Mouse (Mus musculus): Measurements from ENCODE around the gene Arpc5. TPM values are rescaled to one million over a fixed set of nuclear protein-coding genes. Genes with fewer than 3 reads are reported as not detected.

Arpc5 gene
- polyA plus RNA-seq (2015; fragmentation: Nextera tagmentation; extraction: Ambion mirVana) = 217 and 249 TPM in 2 replicates

DNA sequence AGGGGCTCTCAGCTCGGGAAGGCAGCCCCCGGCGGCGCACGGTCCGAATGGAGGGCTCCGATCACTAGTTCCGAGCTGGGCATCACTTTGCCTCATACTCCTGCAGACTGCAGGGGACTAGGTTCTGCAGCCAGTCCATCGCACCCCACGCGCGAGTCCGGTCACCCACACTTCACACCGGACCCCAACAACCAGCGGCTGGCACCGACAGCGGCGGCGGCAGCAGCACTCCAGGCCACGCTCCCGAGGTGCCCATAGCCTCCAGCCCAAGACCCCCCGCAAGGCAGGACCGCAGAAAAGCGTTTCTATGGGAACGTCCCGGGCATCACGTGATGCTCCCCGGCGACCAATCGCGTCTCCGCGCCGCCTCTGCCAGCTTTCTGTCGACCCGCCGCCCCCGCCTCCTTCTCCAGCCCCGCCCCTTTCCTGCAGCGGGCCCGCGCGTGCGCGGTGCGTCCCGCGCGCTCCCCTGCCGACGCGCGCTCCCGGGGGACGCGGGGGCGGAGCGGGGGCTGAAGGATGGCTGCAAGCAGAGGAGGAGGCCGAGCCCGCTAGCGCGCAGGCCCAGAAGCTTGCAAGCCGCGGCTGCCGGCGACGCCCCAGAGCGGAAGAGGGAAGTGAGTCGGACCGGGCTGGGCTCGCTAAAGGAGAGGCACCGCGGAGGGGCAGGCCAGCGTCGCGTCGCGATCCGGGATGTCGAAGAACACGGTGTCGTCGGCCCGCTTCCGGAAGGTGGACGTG is at the start of gene Arpc5, which contains the start of gene Rgl1:
Gene Arpc5, plus strand, starts transcription at position 511 of the 741 bp plus-strand sequence.
Gene Rgl1, minus strand, starts transcription at position 320 of the 741 bp plus-strand sequence.
- Histone ChIP-seq H3K4me2 (peak within 1 kb of the TSS; percentile 96), H3K27me3 (peaks cover 8% of the 10 kb centered on the region; the same call in 1 of the 2 replicates), H3K27ac (peak within 1 kb of the TSS; percentile 77), H3K4me1 (peaks cover 17% of the 10 kb centered on the region), H3K9ac (peak within 1 kb of the TSS; percentile 93), H3K9me3 (no peaks in the 10 kb centered on the region), H3K36me3 (peaks cover 16% of the 10 kb centered on the region), H3K4me3 (peak within 1 kb of the TSS; percentile 99)
- ATAC-seq (ENCODE audit: insufficient number of reproducible peaks, insufficient read depth, low FRiP score, low TSS enrichment, low read depth) = peak; percentile 97
- WGBS = under 1% methylated on average over 86 of the region's 86 CpGs

DNA sequence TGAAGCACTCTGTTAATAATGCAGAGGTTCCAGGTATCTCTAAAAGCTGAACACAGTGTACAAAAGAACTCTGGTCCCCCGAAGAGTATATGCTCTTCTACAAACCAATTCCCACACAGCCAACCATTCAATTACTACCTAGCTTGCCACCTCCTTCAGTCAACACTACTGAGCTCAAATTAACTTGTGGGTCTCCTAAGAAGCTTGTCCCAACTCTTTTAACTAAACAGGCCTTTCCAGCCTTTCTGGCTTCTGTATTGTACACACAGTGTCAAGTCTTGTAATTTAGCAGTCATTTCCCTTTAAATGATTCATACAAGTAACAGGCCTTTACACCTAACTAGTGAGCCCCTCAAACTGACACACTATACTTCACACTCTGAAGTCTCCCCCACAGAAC is 49.0 kb upstream of the Arpc5 start:
- Histone ChIP-seq H3K27ac (no peak overlapping the region), H3K27me3 (no peaks in the 10 kb centered on the region), H3K9ac (no peak overlapping the region), H3K36me3 (no peaks in the 10 kb centered on the region), H3K4me2 (no peak overlapping the region), H3K4me3 (no peak overlapping the region), H3K4me1 (peaks cover 21% of the 10 kb centered on the region), H3K9me3 (no peaks in the 10 kb centered on the region)
- ATAC-seq (ENCODE audit: insufficient number of reproducible peaks, insufficient read depth, low FRiP score, low TSS enrichment, low read depth) = no peak
- 85% methylated on average over 1 of the region's 1 CpGs for WGBS

DNA sequence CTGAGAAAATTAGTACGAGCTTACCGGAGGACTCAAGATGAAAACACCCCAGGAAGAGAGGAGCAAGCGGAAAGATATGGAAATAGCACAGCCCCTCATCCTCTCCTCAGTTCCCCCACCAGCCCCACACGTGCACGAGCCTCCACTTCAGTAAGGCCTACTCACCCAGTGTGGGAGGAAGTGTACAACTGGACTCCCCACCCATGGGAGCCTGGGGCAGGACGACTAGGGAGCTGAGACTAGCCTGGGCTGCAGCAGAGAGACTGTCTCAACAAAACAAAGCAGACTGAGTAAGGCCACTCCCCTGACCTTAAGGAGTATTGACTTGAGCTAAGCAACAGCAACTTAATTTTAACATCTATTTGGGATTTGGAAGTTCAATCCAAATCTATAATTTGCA is 48.1 kb upstream of the Arpc5 start:
- ATAC-seq (ENCODE audit: insufficient number of reproducible peaks, insufficient read depth, low FRiP score, low TSS enrichment, low read depth) = no peak
- 63% methylated on average over 6 of the region's 6 CpGs for WGBS
- Histone ChIP-seq H3K36me3 (no peaks in the 10 kb centered on the region), H3K9me3 (no peaks in the 10 kb centered on the region), H3K9ac (no peak overlapping the region), H3K27me3 (no peaks in the 10 kb centered on the region), H3K27ac (no peak overlapping the region), H3K4me1 (peaks cover 21% of the 10 kb centered on the region), H3K4me3 (no peak overlapping the region), H3K4me2 (no peak overlapping the region)

DNA sequence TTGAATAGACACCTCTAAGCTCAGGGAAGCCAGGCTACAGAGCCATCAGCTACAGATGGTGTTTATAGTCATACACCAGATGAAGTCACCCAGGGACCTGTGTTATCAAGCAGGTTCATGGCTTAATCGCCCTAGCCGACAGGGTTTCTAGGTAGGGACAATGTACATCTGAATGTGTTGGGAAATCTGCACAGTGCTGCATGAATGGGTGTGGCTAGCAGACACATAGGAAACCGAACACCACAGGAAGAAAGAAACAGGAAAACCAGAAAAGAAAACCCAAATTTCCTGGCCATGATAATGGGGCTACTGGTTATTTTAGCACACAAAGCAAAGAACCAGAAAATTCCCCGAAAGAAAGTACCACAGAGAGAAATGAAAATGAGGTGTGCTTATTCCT is 45.4 kb upstream of the Arpc5 start:
- ATAC-seq (ENCODE audit: insufficient number of reproducible peaks, insufficient read depth, low FRiP score, low TSS enrichment, low read depth) = no peak
- Histone ChIP-seq H3K4me2 (no peak overlapping the region), H3K9me3 (no peaks in the 10 kb centered on the region), H3K36me3 (no peaks in the 10 kb centered on the region), H3K27ac (no peak overlapping the region), H3K4me3 (no peak overlapping the region), H3K4me1 (peaks cover 12% of the 10 kb centered on the region; the same call in 1 of the 2 replicates), H3K27me3 (no peaks in the 10 kb centered on the region), H3K9ac (no peak overlapping the region)
- WGBS = 77% methylated on average over 4 of the region's 4 CpGs

DNA sequence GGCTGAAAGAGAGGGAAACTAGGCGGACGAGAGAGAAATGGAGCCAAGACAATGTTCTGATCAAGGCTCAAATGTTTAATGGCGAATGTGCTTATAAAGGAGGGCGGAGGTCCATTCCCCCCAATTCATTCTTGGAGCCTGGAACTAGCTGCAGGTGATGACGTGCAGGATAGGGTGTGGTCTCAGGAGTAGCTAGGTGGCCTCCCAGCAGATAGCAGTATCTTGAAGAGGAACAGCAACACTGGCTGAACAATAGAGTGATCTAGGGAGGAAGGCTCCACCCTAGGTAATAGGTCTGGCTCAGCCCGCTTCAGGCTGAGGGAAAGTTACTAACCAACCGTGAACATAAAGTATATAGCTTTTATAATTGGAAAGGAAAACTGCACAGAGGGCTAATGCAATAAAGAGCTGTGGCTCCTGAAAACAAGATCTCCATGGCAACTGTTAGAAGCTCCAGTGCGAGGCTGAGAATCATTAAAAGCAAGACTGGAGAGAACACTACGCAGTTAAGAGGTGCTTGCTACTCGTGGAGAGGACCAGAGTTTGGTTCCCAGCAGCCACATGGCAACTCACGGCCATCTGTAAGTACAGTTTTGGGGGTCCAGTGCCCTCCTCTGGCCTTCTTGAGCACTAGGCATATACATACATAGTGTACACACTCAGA is 44.7 kb upstream of the Arpc5 start:
- H3K27me3 ChIP-seq = no peaks in the 10 kb centered on the region
- ATAC-seq (ENCODE audit: insufficient number of reproducible peaks, insufficient read depth, low FRiP score, low TSS enrichment, low read depth) = no peak
- no peaks in the 10 kb centered on the region for H3K9me3 ChIP-seq
- H3K4me3 ChIP-seq = no peak overlapping the region
- H3K4me1 ChIP-seq = peaks cover 12% of the 10 kb centered on the region; the same call in 1 of the 2 replicates
- WGBS = 76% methylated on average over 11 of the region's 11 CpGs
- H3K9ac ChIP-seq = no peak overlapping the region
- H3K36me3 ChIP-seq = no peaks in the 10 kb centered on the region
- H3K4me2 ChIP-seq = no peak overlapping the region
- no peak overlapping the region for H3K27ac ChIP-seq

DNA sequence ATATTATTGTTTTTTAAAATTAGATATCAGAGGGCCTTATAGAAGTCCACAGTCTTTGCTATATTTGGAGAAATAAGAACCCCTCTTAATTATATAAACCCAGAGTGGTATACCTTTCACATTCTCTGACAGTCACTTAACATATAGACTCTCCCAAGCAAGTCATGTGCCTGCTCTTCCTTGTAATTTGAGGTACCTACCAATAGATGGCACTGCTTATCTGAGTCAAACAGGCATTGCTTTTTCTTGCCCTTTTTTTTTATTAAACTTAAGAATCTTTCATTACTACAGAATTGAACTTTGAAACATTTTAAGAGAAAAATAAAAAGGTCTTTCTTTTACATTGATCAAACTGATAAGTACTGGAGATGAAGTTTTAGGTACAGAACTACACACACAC is 42.1 kb upstream of the Arpc5 start:
- no peak overlapping the region for H3K4me3 ChIP-seq
- no peaks in the 10 kb centered on the region for H3K27me3 ChIP-seq
- no peak overlapping the region for H3K9ac ChIP-seq
- peaks cover 4% of the 10 kb centered on the region; the same call in 1 of the 2 replicates for H3K4me1 ChIP-seq
- H3K4me2 ChIP-seq = no peak overlapping the region
- no peak overlapping the region for H3K27ac ChIP-seq
- no peaks in the 10 kb centered on the region for H3K9me3 ChIP-seq
- no peaks in the 10 kb centered on the region for H3K36me3 ChIP-seq
- no peak for ATAC-seq (ENCODE audit: insufficient number of reproducible peaks, insufficient read depth, low FRiP score, low TSS enrichment, low read depth)

DNA sequence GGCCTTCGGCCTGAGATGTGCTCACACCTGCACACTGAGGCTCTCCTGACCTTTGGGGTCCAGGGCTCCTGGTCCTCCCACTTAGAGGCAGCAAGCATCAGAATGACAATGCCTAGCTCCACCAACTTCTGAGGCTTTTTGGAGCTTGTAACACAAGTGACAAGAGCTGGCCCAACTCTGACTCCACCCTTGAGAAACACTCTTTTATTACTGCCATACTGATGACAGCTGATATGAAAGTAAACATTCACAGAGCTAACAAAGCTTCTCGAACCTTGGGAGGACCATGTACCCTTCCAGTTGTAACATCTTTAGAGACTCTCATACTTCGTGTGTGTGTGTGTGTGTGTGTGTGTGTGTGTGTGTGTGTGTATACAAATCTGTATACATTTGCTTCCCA is 40.2 kb upstream of the Arpc5 start:
- WGBS = 81% methylated on average over 3 of the region's 3 CpGs
- Histone ChIP-seq H3K4me3 (no peak overlapping the region), H3K9ac (no peak overlapping the region), H3K9me3 (no peaks in the 10 kb centered on the region), H3K27me3 (no peaks in the 10 kb centered on the region), H3K27ac (no peak overlapping the region), H3K36me3 (no peaks in the 10 kb centered on the region), H3K4me1 (peaks cover 4% of the 10 kb centered on the region; the same call in 1 of the 2 replicates), H3K4me2 (no peak overlapping the region)
- no peak for ATAC-seq (ENCODE audit: insufficient number of reproducible peaks, insufficient read depth, low FRiP score, low TSS enrichment, low read depth)

DNA sequence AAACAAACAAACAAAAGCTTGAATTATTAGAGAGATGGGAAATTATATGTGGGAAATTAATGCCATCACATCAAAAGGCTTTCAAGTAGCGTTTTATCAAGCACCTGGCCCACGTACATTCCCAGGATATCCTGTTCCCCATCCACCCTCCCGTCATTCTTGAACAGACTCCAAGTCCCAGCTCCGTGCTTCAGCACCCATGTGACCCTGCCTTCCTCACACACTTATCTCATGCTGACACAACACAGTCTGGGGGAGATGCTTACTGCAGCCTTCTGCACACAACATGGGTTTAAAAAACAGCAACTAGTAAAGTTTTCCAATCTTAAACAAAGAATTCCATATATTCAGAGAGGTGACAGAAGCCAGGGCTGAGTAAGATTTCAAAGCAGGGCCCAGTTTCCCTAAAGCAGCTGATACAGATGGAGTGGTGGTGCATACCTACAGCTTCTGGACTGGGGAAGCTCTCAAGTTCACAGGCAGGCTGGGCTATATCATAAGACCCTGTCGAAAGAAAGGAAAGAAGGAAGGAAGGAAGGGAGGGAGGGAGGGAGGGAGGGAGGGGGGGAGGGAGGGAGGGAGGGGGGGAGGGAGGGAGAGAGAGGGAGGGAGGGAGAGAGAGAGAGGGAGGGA is 38.6 kb upstream of the Arpc5 start:
- 60% methylated on average over 5 of the region's 5 CpGs for WGBS
- Histone ChIP-seq H3K27me3 (0 out of 2 replicates have a peak, but pooled peaks cover 3% of the 10 kb centered on the region), H3K4me2 (no peak overlapping the region), H3K36me3 (no peaks in the 10 kb centered on the region), H3K27ac (no peak overlapping the region), H3K9me3 (no peaks in the 10 kb centered on the region), H3K4me1 (peaks cover 8% of the 10 kb centered on the region; the same call in 1 of the 2 replicates), H3K4me3 (no peak overlapping the region), H3K9ac (no peak overlapping the region)
- no peak for ATAC-seq (ENCODE audit: insufficient number of reproducible peaks, insufficient read depth, low FRiP score, low TSS enrichment, low read depth)

DNA sequence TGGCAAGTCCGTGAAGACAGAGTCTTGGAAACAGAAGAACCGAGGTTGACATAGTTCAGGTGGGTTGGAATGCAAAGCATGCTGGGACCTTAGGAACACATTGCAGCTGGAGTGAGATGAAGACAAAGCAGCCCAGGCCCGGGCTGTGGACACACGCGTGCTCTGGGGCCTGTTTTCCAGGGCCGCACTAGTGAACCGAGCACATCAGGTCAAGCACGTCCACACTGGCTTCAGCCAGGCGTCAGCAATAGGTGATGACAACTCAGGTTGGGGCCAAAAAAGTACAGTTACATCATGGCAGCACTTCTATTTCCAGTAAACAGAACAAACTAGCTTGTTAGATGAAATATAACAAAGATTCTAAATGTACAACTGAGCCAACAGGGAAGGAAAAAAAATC is 27.5 kb upstream of the Arpc5 start:
- H3K4me2 ChIP-seq = no peak overlapping the region
- H3K27me3 ChIP-seq = no peaks in the 10 kb centered on the region
- ATAC-seq (ENCODE audit: insufficient number of reproducible peaks, insufficient read depth, low FRiP score, low TSS enrichment, low read depth) = no peak
- 78% methylated on average over 9 of the region's 9 CpGs for WGBS
- no peaks in the 10 kb centered on the region for H3K36me3 ChIP-seq
- no peak overlapping the region for H3K4me3 ChIP-seq
- peaks cover 11% of the 10 kb centered on the region; the same call in 1 of the 2 replicates for H3K4me1 ChIP-seq
- no peak overlapping the region for H3K9ac ChIP-seq
- no peak overlapping the region for H3K27ac ChIP-seq
- H3K9me3 ChIP-seq = no peaks in the 10 kb centered on the region

DNA sequence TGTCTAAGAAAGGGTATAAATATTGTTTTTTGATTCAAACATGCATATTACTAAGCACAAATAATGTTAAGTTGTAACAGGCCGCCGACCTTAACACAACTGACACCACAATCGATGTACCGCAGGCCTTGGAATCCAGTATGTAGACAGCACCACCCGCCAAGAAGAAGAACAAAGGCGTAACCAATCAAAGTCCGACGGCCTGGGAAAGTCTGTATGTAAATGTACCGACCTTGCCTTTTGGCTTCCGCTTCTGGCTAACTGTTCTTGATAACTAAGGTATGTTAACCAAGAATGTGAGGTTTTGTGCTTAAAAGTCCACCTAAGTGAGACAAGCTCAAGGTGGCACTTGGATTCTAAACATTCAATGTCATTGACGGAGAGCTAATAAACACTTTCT is 27.0 kb upstream of the Arpc5 start:
- no peaks in the 10 kb centered on the region for H3K27me3 ChIP-seq
- ATAC-seq (ENCODE audit: insufficient number of reproducible peaks, insufficient read depth, low FRiP score, low TSS enrichment, low read depth) = no peak
- H3K4me1 ChIP-seq = peaks cover 11% of the 10 kb centered on the region; the same call in 1 of the 2 replicates
- no peaks in the 10 kb centered on the region for H3K9me3 ChIP-seq
- H3K9ac ChIP-seq = no peak overlapping the region
- H3K27ac ChIP-seq = no peak overlapping the region
- 90% methylated on average over 11 of the region's 11 CpGs for WGBS
- H3K4me2 ChIP-seq = no peak overlapping the region
- H3K36me3 ChIP-seq = no peaks in the 10 kb centered on the region
- H3K4me3 ChIP-seq = no peak overlapping the region

DNA sequence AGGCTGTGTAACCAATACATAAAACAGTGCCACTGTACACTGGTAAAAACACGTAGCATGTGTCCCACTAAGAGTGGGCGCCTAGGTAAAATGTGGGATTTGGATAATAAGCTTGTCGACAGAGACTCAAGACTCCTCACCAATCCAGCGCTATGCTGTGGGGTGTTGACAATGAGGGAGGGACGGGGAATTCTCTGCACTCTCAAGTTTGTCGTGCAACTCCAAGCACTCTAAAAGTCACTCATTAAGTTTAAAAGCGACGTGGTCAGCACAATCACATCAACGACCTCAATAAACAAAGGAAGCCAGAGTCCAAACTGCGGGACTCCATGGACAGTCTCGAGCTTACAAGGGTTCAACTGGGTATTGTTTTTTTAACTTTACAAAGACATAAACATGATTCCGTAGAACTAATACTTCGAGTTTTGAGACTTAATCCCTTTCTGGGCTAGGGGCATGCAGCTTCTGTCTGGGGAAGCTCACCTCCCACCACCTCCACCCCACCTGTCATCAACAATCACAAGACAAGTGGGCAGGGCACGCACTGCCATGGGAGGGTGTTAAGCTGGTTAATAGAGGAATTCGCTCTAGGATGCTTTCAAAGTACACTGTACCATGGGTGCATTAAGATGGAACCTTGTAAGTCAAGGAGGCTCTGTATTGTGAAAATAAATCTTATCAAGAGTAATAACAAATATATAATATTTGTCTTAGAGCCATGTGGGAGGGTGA is 23.1 kb upstream of the Arpc5 start:
- 0 out of 2 replicates have a peak, but pooled peaks cover 4% of the 10 kb centered on the region for H3K4me1 ChIP-seq
- H3K27me3 ChIP-seq = no peaks in the 10 kb centered on the region
- ATAC-seq (ENCODE audit: insufficient number of reproducible peaks, insufficient read depth, low FRiP score, low TSS enrichment, low read depth) = no peak
- H3K27ac ChIP-seq = no peak overlapping the region
- no peak overlapping the region for H3K4me2 ChIP-seq
- H3K9ac ChIP-seq = no peak overlapping the region
- no peaks in the 10 kb centered on the region for H3K36me3 ChIP-seq
- H3K9me3 ChIP-seq = no peaks in the 10 kb centered on the region
- H3K4me3 ChIP-seq = no peak overlapping the region
- WGBS = 69% methylated on average over 15 of the region's 15 CpGs

All from embryonic facial prominence, embryonic 13.5 days (tissue).